Mouse (Mus musculus) CD4-positive naive resting alpha-beta T cell, adult 57 days (primary cell): ENCODE measurements around the gene Gm12258. TPM values are rescaled to one million over a fixed set of nuclear protein-coding genes. Genes with fewer than 3 reads are reported as not detected.

Source experiments
- total RNA-seq: library from RNA; stranded (reverse); gene quantifications from one replicate; pipeline ENCODE4 v1.2.4, GENCODE M21; 2023

Gene Gm12258
- 9.9 TPM for total RNA-seq

GRCm38 (mm10) chr11:58846919-58847461, at the start of gene Gm12258:
Gm12258 (plus strand) TSS chr11:58847158.

GRCm38 (mm10) chr11:58801558-58802228, 45.3 kb upstream of the Gm12258 start, which contains the start of gene Fam183b:
Fam183b (minus strand) TSS chr11:58801960.

GRCm38 (mm10) chr11:58814700-58815099, 32.3 kb upstream of the Gm12258 start, which contains the start of gene Olfr313:
Olfr313 (plus strand) TSS chr11:58815000.

GRCm38 (mm10) chr11:58828937-58829336, 18.0 kb upstream of the Gm12258 start, which contains the start of gene Olfr312:
Olfr312 (plus strand) TSS chr11:58829237.

GRCm38 (mm10) chr11:58838951-58839350, 8.0 kb upstream of the Gm12258 start, which contains the start of gene Olfr311:
Olfr311 (plus strand) TSS chr11:58839251.

GRCm38 (mm10) chr11:58867039-58867953, 20.3 kb downstream of the Gm12258 start, which contains the start of gene 2810021J22Rik:
2810021J22Rik (plus strand) TSS chr11:58867216.

GRCm38 (mm10) chr11:58903511-58904409, 56.8 kb downstream of the Gm12258 start, which contains the start of gene Zfp39:
Zfp39 (minus strand) TSS chr11:58904225.

Other genes starting within 250 kb of the Gm12258 start
- gene 2210407C18Rik, start 231.1 kb upstream of the Gm12258 start, total RNA-seq: not detected
- gene Olfr323, start 216.7 kb upstream of the Gm12258 start, total RNA-seq: not detected
- gene Trim58, start 206.7 kb upstream of the Gm12258 start, total RNA-seq: not detected
- gene Olfr322, start 188.4 kb upstream of the Gm12258 start, total RNA-seq: not detected
- not detected for gene Olfr320, start 166.1 kb upstream of the Gm12258 start, total RNA-seq
- gene Olfr319, start 148.0 kb upstream of the Gm12258 start, total RNA-seq: not detected
- gene Olfr318, start 123.1 kb upstream of the Gm12258 start, total RNA-seq: 0.47 TPM
- not detected for gene Olfr317, start 107.9 kb upstream of the Gm12258 start, total RNA-seq
- not detected for gene Olfr316, start 94.4 kb upstream of the Gm12258 start, total RNA-seq
- gene Olfr315, start 74.0 kb upstream of the Gm12258 start, total RNA-seq: not detected
- gene Olfr314, start 64.2 kb upstream of the Gm12258 start, total RNA-seq: not detected
- not detected for gene Fam183b, start 45.2 kb upstream of the Gm12258 start, total RNA-seq
- gene Olfr313, start 32.2 kb upstream of the Gm12258 start, total RNA-seq: not detected
- not detected for gene Olfr312, start 17.9 kb upstream of the Gm12258 start, total RNA-seq
- not detected for gene Olfr311, start 7.9 kb upstream of the Gm12258 start, total RNA-seq
- gene 2810021J22Rik, start 20.1 kb downstream of the Gm12258 start, total RNA-seq: 15.7 TPM
- 9.7 TPM for gene Zfp39, start 57.1 kb downstream of the Gm12258 start, total RNA-seq
- gene Btnl10, start 70.8 kb downstream of the Gm12258 start, total RNA-seq: not detected
- 114 TPM for gene Rnf187, start 91.8 kb downstream of the Gm12258 start, total RNA-seq
- gene Hist3h2ba, start 101.8 kb downstream of the Gm12258 start, total RNA-seq: 18.7 TPM
- 45.9 TPM for gene Hist3h2a, start 107.5 kb downstream of the Gm12258 start, total RNA-seq
- gene Trim17, start 107.5 kb downstream of the Gm12258 start, total RNA-seq: 0.33 TPM
- gene Trim11, start 130.9 kb downstream of the Gm12258 start, total RNA-seq: 68.5 TPM